Mouse (Mus musculus): ENCODE results near the gene Inpp5f.
"Not testable (repeated sequence)": the region's sequence is repeated elsewhere in the genome, so short reads cannot be mapped to it uniquely, and the experiment has no call there.

Gene Inpp5f

DNA sequence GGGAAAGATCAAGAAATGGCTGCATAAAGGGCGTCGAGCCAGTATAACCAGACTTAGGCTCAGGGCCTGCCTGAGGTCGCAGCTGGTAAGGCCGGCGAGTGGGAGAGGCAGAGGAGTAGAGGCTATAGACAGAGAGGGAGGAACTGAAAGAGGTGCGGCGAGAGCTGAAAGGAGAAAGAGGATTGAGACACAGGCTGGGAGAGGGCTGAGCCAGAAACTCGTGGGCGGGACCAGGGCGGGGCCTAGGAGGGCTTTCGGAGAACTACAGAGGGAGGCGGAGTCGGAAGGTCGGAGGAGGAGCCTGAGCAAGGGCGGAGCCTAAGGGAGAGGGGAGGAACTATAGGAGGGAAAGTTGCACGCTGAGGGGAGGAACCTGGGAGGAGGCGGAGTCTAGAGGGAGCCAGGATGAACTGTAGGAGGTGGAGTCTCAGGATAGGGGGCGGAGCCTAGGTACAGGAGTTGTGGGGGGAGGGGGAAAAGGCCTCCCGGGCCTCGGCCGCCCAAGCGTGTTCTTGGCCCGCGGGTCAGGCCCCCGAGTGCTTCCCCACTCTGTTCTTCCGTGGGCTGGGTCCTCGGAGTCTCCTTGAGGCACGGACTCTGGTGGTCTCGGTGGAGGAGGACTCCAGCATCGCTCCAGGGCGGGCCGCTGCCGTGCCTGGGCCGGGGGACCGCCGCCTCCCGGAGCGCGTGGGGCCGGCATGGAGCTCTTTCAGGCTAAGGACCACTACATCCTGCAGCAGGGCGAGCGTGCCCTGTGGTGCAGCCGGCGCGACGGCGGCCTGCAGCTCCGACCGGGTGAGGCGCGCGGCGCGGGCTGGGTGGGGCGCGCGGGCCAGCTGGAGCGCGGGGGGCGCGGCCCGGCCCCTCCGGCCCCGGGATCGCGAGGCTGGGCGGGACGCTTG is at the start of gene Inpp5f:
Gene Inpp5f (plus strand): TSS at position 432 of the 902 bp plus-strand sequence.
- peak; percentile 99 for DNase-seq (ENCODE audit: low spot score)

DNA sequence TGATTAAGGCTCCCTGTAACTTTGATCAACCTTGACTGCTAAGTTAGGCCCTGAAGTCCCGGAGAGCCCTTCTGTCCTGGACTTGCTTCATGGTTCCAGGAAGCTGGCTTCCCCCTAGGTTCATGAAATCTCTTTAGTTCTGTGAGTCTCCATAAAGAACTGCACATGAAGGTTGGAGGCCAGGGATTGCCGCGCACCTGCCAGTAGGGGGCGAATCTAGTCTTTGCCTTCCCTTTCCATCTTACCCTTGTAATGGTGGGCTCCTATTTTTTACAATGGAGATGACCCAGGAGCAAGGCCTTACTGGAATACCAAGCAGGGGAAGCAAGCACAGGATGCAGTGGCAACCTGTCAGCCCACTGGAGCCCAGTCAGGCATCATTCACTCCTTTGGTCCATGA is 47.8 kb upstream of the Inpp5f start:
- DNase-seq (ENCODE audit: low spot score) = no peak

DNA sequence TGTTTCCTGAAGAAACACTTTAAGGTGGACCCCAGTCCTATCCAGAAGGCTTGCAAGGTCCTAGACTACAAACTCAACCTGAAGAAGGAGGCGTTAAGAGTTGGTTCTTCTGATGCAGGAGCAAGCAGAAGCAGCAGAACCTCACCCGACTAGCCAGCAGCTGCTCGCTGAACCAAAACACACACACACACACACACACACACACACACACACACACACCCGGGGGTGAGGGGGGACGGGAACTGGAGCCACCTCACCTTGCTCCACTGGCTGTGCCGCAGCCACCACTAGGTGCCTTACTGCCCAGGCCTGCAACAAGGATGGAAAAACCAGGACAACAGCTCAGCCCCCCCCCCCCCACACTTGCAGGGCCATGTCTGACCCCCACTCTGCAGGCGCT is 44.8 kb upstream of the Inpp5f start:
- DNase-seq (ENCODE audit: low spot score) = no peak

DNA sequence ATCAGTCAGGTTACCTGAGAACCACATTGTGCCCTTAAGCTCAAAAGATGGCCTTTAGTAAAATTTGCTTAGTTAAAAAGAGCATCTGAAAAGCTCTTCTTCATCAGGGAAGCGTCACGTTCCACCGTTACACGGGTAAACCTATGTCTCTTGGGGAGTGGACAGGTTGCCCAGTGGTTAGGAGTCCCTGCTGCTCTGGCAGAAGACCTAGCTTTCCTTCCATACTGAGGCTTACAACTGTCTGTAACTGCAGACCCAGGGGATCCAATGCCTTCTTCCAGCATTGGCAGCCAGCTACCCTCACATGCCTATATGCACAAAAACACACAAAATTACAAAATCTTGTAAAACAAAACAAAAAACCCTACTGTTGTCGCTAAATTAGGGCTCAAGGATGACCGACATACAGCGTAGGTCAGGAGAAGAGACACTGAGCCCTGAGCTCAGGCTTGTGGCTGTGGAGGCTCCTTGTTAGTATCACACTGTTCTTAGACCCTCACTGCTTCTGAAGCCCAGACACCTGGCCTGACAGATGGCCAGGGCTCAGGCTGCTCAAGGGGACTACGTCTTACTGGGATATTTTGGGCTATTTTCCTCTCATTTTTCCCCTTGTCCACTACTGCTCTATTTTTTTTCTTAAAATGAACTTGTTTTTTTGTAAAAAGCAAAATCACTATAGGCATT is 43.4 kb upstream of the Inpp5f start:
- no peak for DNase-seq (ENCODE audit: low spot score)

DNA sequence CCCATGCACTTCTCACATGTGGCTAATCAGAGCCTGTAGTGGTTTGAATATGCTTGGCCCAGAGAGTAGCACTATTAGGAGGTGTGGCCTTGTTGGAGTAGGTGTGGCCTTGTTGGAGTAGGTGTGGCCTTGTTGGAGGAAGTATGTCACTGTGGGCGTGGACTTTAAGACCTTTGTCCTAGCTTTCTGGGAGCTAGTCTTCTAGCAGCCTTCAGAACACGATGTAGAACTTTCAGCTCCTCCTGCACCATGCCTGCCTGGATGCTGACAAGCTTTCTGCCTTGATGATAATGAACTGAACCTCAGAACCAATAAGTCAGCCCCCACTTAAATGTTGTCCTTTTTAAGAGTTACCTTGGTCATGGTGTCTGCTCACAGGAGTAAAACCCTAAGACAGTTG is 41.7 kb upstream of the Inpp5f start:
- not testable (repeated sequence) for DNase-seq (ENCODE audit: low spot score)

DNA sequence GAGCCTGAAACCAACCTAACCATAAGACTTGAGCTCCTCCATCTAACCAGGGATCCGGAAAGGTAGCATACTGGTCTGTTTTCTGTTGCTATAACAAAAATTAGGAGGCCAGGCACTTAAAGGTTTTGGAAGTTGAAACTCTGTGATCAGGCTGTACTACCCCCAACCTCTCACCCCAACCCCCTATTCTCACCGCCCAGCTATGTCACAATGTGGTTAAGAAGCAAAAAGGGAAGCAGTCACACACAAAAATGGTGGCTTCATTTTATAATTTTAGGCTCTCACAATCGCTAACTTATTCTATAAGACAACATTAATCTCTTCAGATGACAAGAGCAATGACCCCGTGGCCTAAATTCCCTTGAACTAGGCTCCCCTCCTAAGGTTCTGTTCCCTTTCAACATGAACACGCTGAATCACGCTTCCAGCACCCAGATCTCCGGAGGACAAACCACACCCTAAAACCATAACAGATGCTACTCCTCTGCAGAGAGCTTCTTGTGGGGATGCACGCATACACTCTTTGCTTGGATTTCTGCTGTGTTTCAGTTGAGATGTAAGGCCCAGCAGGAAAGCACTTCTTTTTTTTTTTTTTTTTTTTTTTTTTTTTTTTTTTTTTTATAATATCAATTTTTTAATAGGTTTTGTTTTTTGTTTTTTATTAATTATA is 41.0 kb upstream of the Inpp5f start:
- DNase-seq (ENCODE audit: low spot score) = no peak

DNA sequence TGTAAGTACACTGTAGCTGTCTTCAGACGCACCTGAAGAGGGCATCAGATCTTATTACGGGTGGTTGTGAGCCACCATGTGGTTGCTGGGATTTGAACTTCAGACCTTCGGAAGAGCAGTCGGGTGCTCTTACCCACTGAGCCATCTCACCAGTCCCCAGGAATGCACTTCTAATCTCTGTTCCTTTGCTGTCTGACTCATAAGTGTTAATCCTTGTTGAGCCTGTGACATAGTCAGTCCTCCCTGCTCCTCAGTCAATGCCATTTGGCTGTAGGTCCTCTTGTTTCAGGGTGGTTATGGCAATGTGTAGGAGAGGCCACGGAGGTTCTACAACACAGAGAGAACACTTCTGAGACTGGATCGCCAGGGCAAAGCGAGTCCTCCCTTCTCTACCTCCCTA is 40.5 kb upstream of the Inpp5f start:
- DNase-seq (ENCODE audit: low spot score) = not testable (repeated sequence)

DNA sequence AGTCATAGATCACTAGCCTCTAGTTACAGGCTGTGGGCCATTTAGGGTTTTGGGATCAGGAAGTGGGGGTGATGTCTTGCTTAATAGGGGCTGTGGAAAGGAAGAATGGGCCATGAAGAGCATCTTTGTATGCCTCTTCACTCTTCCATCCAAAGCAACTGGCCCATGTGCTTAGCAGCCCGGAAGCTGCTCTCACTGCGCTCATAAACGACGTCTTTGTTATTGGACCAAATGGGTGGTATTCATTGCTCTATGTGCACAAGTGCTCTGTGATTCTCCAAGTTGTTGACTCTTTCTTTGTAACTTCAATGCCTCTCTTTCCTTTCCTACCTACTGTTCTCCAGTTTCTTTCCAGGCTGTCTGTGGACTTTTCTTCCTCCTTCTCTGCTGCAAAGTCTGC is 39.1 kb upstream of the Inpp5f start:
- no peak for DNase-seq (ENCODE audit: low spot score)

DNA sequence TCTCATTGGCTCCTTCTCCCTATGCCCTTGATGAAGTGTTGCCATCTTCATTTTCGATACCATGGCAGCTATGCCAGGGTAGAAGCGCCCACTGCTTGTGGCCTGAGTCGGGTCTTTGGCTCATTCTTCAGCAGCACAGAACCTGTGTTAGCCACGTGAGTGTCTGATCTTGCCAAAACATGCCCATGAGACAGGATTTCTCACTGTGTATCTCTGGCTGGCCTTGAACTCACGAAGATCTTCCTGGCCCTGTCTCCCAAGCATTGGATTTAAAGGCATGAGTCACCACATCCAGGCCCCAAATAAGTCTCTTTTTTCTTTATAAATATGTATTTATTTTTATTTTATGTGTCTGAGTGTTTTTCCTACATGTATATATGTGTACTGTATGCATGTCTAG is 35.9 kb upstream of the Inpp5f start:
- no peak for DNase-seq (ENCODE audit: low spot score)

DNA sequence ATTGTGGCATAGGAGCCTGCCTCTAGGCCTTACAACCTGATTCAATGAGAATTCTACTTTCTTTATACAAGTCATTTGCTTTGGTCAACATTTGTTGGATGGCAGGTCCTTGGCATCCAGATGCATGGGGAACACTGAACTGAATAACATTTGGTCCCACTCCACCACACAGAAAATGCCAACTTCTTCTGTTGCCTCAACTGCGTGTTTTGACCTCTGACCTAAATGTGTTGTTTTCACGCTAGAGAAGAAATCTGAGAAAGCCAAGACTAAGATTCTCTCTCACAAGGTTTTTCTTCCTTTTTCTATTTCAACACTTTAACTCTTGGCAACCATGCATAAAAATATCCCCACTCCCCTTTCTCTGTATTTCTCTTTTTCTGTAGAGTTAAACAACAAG is 35.3 kb upstream of the Inpp5f start:
- no peak for DNase-seq (ENCODE audit: low spot score)

DNA sequence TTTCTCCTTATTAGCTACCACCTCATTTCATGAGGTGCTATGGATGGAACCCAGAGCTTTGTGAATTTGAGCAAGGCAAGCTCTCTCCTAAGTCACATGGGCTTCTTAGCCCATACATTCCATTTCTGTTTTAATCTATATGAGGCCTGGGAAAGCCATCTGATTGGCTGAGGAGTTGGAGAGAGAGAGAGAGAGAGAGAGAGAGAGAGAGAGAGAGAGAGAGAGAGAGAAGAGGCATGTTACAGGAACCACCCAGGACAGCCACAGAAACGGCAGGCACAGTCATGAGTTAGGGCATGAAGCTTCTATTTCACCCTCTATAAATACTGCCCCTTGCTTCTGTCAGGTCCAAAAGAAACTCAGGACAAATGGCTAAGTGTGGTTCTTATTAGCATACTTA is 33.5 kb upstream of the Inpp5f start:
- no peak for DNase-seq (ENCODE audit: low spot score)

DNA sequence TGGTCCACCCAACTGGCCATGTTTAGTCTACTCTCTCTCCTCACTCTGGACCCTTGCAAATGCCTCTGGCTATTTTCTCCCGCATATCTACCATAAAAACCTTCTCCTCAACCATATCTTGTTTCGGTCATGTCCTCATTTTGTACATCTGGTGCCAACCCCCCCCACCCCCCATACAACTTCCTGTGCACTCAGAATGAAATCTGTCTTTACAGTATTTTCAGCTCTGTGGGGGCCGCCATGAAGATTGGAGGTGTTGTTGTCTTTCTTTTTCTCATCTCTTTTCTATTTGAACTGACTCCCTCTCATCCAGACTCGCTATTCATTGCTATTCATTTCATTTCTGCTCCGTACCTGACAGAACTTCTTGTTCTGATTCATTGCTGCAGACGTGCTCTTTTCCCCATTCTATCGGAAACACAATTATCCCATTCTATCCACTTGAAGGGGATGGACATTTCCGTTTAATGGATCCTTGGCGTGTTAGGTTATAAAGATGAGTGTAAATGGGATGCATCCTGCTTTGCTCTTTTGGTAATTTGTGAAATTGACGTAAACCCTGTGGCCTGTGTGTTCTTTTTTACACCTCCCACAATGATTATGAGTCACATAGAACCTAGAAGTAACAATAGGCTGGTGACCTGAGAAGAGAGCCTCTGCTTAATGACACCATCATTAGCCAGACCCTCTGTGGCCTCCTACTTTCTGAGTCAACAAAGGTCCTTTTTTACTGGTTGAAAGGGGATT is 32.8 kb upstream of the Inpp5f start:
- no peak for DNase-seq (ENCODE audit: low spot score)

DNA sequence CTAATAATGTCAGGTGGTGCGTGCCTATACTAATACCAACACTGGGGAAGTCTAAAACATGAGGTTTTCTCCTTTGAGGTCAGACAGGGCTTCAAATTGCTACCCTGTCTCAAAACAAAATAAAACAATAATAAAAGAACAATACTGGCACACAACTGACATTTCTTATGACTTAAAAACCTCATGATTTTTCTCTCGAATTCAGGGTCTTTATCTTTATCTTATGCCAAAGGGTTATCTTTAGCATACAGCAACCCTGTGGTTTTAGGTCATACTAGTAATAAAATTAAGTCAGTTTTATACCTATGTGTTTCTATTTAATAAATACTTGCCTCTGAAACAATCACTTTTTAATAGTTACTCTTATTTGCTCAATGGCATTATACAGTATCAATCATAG is 31.7 kb upstream of the Inpp5f start:
- no peak for DNase-seq (ENCODE audit: low spot score)

DNA sequence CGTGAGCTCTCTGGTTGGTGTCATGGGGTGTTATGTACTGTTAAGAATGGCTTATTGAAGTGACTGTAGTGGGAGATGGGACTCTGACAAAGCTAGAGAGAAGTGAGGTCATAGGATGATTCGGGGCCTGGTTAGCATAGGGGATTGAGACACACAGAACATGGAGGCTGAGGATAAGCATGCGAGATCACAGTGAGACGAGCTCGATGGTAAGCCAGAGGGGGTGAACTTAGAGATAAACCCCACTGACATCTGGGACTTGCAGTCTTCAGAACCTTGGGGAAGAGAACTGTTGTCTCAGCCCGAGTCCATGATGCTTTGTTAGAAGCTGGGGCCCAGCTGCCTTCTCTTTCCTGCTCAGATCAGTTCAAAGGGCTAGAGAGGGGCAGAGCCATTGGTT is 30.8 kb upstream of the Inpp5f start:
- no peak for DNase-seq (ENCODE audit: low spot score)

DNA sequence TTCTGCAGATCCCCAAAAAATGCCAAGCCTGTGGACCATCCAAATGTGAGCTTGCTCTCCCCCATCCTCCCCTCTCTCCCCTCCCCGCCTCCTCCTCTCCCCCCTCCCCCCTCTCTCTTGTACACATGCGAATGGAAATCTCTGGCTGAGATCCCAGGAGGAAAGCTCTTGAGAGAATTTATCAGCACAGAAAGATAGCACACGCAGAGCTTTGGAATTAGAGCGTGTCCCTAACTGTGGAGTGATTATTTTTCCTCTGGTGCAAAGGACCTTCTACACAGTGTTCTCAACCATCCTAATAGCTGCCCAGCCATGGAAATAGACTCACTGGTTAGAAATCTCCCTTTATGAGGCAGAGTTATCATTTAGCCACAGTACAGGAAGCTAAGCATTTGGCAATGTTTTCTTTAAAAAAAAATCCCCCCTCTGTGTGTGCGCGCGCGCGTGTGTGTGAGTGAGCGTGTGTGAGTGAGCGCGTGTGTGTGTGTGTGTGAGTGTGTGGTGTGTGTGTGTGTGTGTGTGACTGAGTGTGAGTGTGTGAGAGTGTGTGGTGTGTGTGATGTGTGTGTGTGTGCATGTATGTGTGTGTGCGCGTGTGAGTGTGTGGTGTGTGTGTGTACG is 29.2 kb upstream of the Inpp5f start:
- DNase-seq (ENCODE audit: low spot score) = peak; percentile 47

DNA sequence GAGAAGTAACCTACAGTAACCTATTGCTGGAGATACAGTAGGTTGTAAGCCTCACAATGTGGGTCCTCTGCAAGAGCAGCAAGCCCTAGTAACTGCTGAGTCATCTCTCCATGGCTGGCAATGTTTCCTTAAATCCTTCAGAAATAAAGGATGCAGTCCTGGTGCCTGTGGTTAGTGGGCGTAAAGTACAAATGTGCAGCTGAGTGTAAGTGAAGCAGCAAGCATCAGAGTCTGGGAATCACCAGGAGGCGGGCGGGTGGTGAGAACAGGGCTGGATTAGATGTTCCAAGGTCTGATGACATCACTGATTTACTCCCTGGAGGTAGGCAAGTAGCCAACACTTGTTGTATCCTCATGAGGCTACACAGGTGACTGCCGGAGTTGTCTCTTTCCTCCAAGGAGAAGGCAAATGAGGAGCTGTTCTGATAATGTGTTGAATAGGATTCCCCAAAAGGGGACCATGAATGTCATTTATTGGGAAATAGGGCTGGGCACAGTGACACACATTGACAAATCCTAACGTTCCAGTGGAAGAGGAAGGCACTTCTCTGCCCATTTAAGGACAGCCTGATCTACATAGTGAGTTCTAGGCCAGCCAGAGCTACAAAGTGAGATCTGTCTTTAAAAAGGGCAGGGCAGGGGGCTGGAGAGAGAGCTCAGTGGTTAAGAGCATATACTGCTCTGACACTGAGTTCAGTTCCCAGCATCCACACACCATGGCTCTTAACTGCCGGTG is 27.7 kb upstream of the Inpp5f start:
- peak; percentile 30 for DNase-seq (ENCODE audit: low spot score)

DNA sequence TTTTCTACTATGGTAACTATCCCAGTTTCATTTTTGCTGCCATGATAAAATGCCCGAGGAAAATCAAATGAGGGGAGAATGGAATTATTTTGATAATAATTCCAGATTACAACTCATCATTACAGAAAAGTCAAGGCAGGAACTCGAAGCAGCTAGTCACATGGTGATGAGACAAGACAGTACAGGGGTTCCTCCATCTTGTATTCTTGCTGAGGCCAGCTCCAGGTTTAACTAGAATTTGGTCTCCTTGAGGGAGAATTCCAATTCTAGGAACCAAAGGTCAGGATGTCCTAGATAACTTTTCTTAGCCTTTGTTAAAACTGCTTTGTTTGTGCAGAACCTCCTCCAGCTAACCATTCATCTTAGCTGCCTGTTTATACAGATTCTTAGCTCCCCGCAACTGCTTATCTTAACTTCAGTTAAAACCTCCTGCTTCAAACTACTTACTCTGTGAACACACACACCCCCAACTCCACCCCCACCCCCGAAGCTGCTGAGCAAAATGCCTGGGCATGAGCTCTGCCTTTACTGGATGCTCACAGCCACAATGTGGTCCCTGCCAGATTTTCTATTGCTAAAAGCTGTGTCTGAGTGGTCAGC is 23.7 kb upstream of the Inpp5f start:
- DNase-seq (ENCODE audit: low spot score) = no peak

DNA sequence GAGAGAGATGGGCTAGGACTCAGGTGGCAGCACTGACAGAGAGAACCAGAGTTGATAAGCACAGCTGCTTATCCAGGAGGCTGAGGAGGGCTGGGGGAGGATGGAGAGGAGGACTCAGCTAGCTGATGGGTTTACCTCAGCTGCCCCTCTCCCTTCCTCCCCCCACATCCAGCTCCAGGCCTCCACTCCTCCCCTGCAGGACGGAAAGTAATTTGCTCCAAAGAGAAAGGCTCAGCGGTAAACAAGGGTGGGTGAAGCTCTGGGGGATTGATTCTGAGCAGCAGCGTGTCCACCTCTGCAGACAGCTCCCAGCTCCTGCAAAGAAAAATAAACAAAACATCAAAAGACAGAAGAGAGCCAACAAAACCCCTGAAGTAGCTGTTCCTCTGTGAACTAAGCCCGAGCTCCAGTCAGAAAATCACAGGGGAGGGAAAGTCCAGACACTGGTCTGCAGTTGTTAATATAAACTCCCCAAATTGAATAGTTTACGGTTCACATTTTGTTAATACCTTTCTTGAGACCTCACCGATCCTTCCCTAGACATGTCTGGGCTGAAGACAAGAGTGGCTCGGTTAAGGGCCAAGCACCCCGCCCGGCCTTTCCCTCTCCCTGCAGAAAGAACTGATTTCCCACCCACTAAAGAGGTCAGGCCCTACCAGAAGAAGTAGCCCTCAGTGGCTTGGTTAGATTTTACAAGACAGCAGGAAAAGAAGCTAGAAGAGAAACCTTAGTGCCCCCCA is 19.6 kb upstream of the Inpp5f start:
- DNase-seq (ENCODE audit: low spot score) = peak; percentile 60

DNA sequence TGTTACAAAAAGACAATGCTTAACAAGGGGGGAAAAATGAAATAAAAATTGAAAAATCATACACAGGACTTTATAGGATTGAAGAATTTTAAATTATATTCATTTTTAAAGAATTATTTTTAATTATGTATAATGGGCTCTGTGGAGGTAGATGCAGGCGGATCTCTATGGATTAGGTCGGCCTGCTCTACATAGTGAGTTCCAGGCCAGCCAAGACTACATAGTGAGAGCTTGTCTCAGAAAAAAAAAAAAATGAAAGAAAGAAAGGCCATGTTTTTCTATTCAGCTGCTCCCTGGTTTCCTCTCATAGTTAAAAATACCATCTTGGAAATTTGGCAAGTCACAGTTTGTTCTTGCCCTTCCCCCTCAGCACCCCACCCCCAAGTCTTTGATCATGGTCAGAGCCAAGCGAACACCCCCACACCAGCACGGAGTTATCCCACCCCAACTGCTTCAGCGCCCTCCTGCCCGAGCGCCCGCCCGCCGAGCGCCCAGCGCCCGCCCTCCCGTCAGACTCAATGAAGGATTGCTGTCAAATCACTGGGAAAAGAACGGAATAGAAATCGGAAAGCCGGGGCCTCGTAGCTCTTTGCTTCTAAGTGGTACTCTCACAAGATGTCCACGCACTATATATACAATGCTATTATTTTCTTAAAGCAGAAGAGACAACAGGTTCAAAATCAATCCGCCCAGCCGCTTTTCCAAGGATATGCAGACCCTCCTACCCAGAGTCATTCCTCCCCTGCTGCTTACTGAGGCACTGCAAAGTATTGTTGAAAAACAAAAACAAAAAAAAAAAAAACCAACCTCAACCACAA is 18.8 kb upstream of the Inpp5f start:
- DNase-seq (ENCODE audit: low spot score) = peak; percentile 52
